Mouse (Mus musculus) liver, adult 2 months (tissue): ENCODE measurements at regions not wholly inside any gene's neighbourhood (a gene's known extent, or its start where the extent isn't known, plus 50 kb on each side); places are given as distances from the start of the nearest gene placed in this dataset.

Experiments
- DNase-seq: peaks from one replicate; pipeline ENCODE4 v3.0.0-alpha.2; 2011; ENCODE audit warnings: low read depth, low spot score; ENCODE audit errors: extremely low read depth
- H3K27ac ChIP-seq: fragments of 200-500 bp; replicated peaks from 2 replicates; pipeline ENCODE4 v1.5.1; 2012; ENCODE audit warnings: low read depth, mild to moderate bottlenecking, control low read depth, inconsistent platforms, low read length; ENCODE audit not compliant: insufficient read depth
- H3K27me3 ChIP-seq: fragments of 200-500 bp; 2 replicates; pipeline ENCODE4 v1.6.1; 2012; ENCODE audit warnings: mild to moderate bottlenecking, moderate library complexity, low read length, inconsistent platforms; ENCODE audit not compliant: control insufficient read depth, insufficient read depth
- H3K36me3 ChIP-seq: fragments of 200-500 bp; 2 replicates; pipeline ENCODE4 v1.6.1; 2012; ENCODE audit warnings: low read length, inconsistent platforms; ENCODE audit not compliant: control insufficient read depth, insufficient read depth
- H3K4me1 ChIP-seq: fragments of 200-500 bp; 2 replicates; pipeline ENCODE4 v1.6.1; 2011; ENCODE audit warnings: low read length; ENCODE audit not compliant: control insufficient read depth, insufficient read depth
- H3K4me3 ChIP-seq: fragments of 200-500 bp; 2 replicates; pipeline ENCODE4 v1.5.1; 2011; ENCODE audit warnings: low read depth, mild to moderate bottlenecking, control low read depth, low read length, moderate library complexity; ENCODE audit not compliant: insufficient read depth
- H3K79me2 ChIP-seq: fragments of 200-500 bp; 2 replicates; pipeline ENCODE4 v1.6.1; 2012; ENCODE audit warnings: inconsistent platforms, mild to moderate bottlenecking, low read length, moderate library complexity; ENCODE audit not compliant: control insufficient read depth, insufficient read depth
- H3K9ac ChIP-seq: fragments of 200-500 bp; 2 replicates; pipeline ENCODE4 v1.6.1; 2012; ENCODE audit warnings: low read depth, mild to moderate bottlenecking, control low read depth, inconsistent platforms, low read length
- CTCF ChIP-seq: fragments of 200-500 bp; IDR thresholded peaks from 2 replicates; pipeline ENCODE4 v1.5.1; 2011; ENCODE audit warnings: low read depth, low read length, control low read depth
- POLR2A ChIP-seq: fragments of 200-500 bp; IDR thresholded peaks from 2 replicates; pipeline ENCODE4 v1.6.1; 2011; ENCODE audit warnings: low read length, control low read depth; ENCODE audit not compliant: insufficient read depth; ENCODE audit errors: extremely low read depth
- WGBS: fragments of 180-500 bp; shearing (Covaris S2); methylation state at CpG from one replicate; pipeline ENCODE4 v1.1.7; 2018; 5-methylcytosine and 5-hydroxymethylcytosine counted together

DNA sequence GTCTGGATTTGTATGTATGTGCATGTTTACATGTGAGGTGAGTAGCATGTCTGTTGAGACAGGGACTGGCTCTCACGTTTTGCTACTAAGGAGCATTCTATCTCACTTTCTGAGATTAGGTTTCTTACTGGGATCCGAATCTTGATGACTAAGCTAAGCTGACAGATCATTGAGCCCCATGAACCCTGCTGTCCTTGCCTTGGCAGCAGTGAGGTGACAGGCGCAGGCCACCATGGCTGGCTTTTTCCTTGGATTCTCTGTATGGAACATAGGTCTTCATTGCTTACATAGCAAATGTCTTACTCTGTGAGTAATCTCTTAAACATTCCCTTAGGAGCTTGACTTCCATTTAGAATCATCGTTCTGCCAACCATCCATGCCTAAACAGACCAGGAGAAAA is 140.3 kb upstream of the Nox3 start:
- no peak for DNase-seq
- Histone ChIP-seq H3K9ac (no peak overlapping the region), H3K27ac (no peak overlapping the region), H3K4me1 (no peaks in the 10 kb centered on the region), H3K27me3 (no peaks in the 10 kb centered on the region), H3K79me2 (no peaks in the 10 kb centered on the region), H3K36me3 (no peaks in the 10 kb centered on the region), H3K4me3 (no peak overlapping the region)
- 80% methylated on average over 4 of the region's 4 CpGs for WGBS
- TF ChIP-seq POLR2A, result no peak

DNA sequence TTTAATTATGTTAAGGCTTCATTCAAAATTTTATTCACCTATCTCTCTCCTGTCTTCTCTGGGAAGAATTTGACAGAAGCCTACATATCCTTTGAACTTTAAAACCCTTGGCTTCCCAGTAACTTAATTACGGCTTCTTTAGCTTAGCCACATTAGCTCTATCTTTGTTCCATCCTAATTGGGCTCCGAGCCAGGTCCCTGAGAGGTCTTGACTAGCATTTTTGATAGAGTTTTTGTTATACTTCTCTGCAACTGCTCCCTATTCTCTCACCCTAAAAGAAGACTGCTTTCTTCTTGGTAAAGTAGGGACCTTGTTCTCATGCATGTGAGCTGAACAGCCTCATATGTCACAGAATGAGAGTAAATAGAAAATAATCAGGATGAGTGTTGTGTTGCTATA is 115.1 kb upstream of the Nox3 start:
- H3K4me3 ChIP-seq, result no peak overlapping the region
- no peak overlapping the region for H3K27ac ChIP-seq
- no peak overlapping the region for H3K9ac ChIP-seq
- WGBS, result 83% methylated on average over 2 of the region's 2 CpGs
- TF ChIP-seq CTCF (no peak), POLR2A (no peak)
- no peak for DNase-seq
- no peaks in the 10 kb centered on the region for H3K4me1 ChIP-seq
- no peaks in the 10 kb centered on the region for H3K27me3 ChIP-seq
- H3K36me3 ChIP-seq, result no peaks in the 10 kb centered on the region
- H3K79me2 ChIP-seq, result no peaks in the 10 kb centered on the region

DNA sequence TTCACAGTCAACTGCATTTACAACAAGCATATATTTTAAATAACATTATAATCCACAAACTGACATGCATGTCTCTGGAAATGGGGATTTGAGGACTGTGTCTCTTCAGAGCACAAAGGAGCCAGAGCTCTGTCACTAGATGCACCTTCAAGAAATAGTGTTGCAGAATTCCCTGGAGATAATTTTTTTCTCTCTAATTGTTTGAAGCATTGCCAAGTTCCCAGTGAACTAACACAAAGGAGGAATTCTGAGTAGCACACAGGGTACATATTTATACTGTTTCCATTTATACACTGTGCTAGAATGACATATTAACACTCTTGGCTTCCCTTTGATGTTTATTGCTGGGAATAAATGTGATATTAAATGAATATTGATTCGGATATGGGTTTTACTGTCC is 107.4 kb upstream of the Nox3 start:
- no peaks in the 10 kb centered on the region for H3K79me2 ChIP-seq
- TF ChIP-seq CTCF (no peak), POLR2A (no peak)
- no peak overlapping the region for H3K4me3 ChIP-seq
- no peaks in the 10 kb centered on the region for H3K27me3 ChIP-seq
- H3K4me1 ChIP-seq, result no peaks in the 10 kb centered on the region
- no peaks in the 10 kb centered on the region for H3K36me3 ChIP-seq
- no peak overlapping the region for H3K27ac ChIP-seq
- no peak for DNase-seq
- WGBS, result 97% methylated on average over 1 of the region's 1 CpGs
- H3K9ac ChIP-seq, result no peak overlapping the region

DNA sequence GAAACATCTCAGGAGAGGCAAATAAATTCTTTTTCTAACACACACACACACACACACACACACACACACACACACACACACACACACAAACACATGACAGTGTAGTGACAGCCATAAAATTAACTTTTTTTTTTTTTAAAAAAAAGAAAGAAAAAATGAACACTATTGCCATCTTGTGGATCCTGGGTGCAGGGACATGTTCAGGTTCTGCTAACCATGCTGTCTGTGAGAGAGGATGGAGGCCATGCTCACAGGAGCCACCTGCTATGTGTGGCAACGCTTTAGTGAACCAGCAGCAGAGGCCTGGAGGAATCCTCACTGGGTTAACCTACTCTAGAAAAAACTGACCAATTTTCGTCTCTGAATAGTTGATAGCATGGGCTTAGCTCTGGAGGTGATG is 96.5 kb upstream of the Nox3 start:
- Histone ChIP-seq H3K4me3 (no peak overlapping the region), H3K27me3 (no peaks in the 10 kb centered on the region), H3K9ac (no peak overlapping the region), H3K36me3 (no peaks in the 10 kb centered on the region), H3K79me2 (no peaks in the 10 kb centered on the region), H3K4me1 (no peaks in the 10 kb centered on the region), H3K27ac (no peak overlapping the region)
- TF ChIP-seq POLR2A (no peak), CTCF (no peak)
- peak; percentile 1 for DNase-seq
- WGBS, result 30% methylated on average over 2 of the region's 2 CpGs

DNA sequence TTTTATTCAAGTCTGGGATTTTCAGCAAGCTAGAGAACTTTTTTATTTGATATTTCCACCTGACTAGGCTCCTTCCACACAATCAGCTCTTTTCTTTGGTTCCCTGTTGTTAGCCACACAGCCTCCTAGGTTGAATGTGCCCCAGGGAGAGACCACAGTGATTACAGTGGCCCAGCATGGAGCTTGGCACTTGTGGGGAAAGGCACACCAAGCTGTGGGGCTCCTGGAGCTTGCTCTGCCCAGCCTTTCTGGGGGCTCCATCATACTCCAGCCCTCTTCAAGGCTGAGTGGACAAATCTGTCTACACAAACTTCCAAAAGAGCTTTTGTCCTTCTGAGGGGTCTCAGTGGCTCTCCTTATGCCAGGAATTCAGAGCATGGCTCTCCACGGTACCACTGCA is 86.1 kb upstream of the Nox3 start:
- Histone ChIP-seq H3K36me3 (no peaks in the 10 kb centered on the region), H3K9ac (no peak overlapping the region), H3K79me2 (no peaks in the 10 kb centered on the region), H3K27me3 (no peaks in the 10 kb centered on the region), H3K4me1 (no peaks in the 10 kb centered on the region), H3K27ac (no peak overlapping the region), H3K4me3 (no peak overlapping the region)
- TF ChIP-seq CTCF, result no peak
- no peak for TF ChIP-seq POLR2A
- WGBS, result 82% methylated on average over 1 of the region's 1 CpGs
- DNase-seq, result no peak

DNA sequence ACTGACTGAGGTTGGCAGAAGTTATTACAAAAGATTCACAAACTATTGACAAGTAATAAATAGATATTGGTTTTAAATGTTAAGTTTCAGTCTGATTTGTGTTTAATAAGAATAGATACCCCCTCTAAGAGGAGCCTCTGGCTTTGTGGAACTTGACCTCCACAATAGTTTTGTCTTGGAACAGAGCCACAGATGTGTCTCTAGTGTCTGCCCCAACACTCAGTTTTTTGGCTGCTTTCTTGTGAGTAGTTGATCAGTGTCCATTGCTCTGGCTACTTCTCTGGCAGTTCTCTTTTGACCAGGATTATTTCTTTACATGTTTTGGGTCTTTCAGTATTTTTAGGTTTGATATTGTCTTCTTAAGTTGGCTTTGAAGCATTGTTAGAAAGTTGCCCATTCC is 81.6 kb upstream of the Nox3 start:
- Histone ChIP-seq H3K27ac (no peak overlapping the region), H3K4me1 (no peaks in the 10 kb centered on the region), H3K79me2 (no peaks in the 10 kb centered on the region), H3K9ac (no peak overlapping the region), H3K36me3 (no peaks in the 10 kb centered on the region), H3K27me3 (no peaks in the 10 kb centered on the region), H3K4me3 (no peak overlapping the region)
- no peak for TF ChIP-seq CTCF
- TF ChIP-seq POLR2A, result no peak
- DNase-seq, result no peak
